Mouse (Mus musculus) intestine, embryonic 16.5 days (tissue): ENCODE measurements around the gene Baiap2. TPM values are rescaled to one million over a fixed set of nuclear protein-coding genes. Genes with fewer than 3 reads are reported as not detected.
A peak's percentile ranks its signal among the peaks of the same experiment; 100 is the strongest.

ENCODE experiments used
- ATAC-seq: fragments of 200-750 bp; cut with Nextera tagmentation; 2 replicates; pipeline ENCODE4 v1.8.0; 2017; ENCODE audit warnings: moderate TSS enrichment, moderate library complexity
- H3K27ac ChIP-seq: fragments of 300-500 bp; sonication (generic); 2 replicates; pipeline ENCODE4 v1.5.1; 2014; ENCODE audit warnings: mild to moderate bottlenecking, low read length
- H3K27me3 ChIP-seq: fragments of 300-500 bp; sonication (generic); replicated peaks from 2 replicates; pipeline ENCODE4 v1.6.1; 2014; ENCODE audit warnings: low read length, control low read depth, mixed read lengths; ENCODE audit not compliant: control insufficient read depth, insufficient read depth
- H3K36me3 ChIP-seq: fragments of 300-500 bp; sonication (generic); 2 replicates; pipeline ENCODE4 v1.6.1; 2014; ENCODE audit warnings: low read length, control low read depth; ENCODE audit not compliant: control insufficient read depth, insufficient read depth
- H3K4me1 ChIP-seq: fragments of 300-500 bp; sonication (generic); 2 replicates; pipeline ENCODE4 v1.6.1; 2014; ENCODE audit warnings: low read length, control low read depth, mixed read lengths; ENCODE audit not compliant: control insufficient read depth, insufficient read depth
- H3K4me2 ChIP-seq: fragments of 300-500 bp; sonication (generic); 2 replicates; pipeline ENCODE4 v1.6.1; 2014; ENCODE audit warnings: low read depth, low read length, control low read depth
- H3K4me3 ChIP-seq: fragments of 300-500 bp; sonication (generic); 2 replicates; pipeline ENCODE4 v1.5.1; 2014; ENCODE audit warnings: mild to moderate bottlenecking, low read length
- H3K9ac ChIP-seq: fragments of 300-500 bp; sonication (generic); 2 replicates; pipeline ENCODE4 v1.6.1; 2014; ENCODE audit warnings: low read depth, low read length
- H3K9me3 ChIP-seq: fragments of 300-500 bp; sonication (generic); 2 replicates; pipeline ENCODE4 v1.6.1; 2016; ENCODE audit warnings: low read length, control low read depth; ENCODE audit not compliant: control insufficient read depth
- WGBS: fragments of 180-500 bp; shearing (Covaris S2); extraction: QIAGEN DNeasy Blood & Tissue Kit; methylation state at CpG from one replicate; pipeline ENCODE4 v1.1.7; 2014; 5-methylcytosine and 5-hydroxymethylcytosine counted together
- polyA plus RNA-seq: library from polyadenylated mRNA; unstranded; fragments of >200 nt; fragmentation: Nextera tagmentation; extraction: Ambion mirVana; gene quantifications from 2 replicates; pipeline ENCODE4 v1.2.1, GENCODE M21; 2015

Baiap2 gene
- polyA plus RNA-seq, 1 experiment from 2014 or later, result 11.8 TPM

GRCm38 (mm10) chr11:119939711-119940106, 2.9 kb upstream of the Baiap2 start:
- H3K27ac ChIP-seq, result peak overlapping the region; percentile 1; the same call in 1 of the 2 replicates
- H3K4me3 ChIP-seq, result no peak overlapping the region
- H3K4me1 ChIP-seq, result peaks cover 62% of the 10 kb centered on the region
- no peaks in the 10 kb centered on the region for H3K36me3 ChIP-seq
- H3K9ac ChIP-seq, result peak overlapping the region; percentile 27
- WGBS, result 62% methylated on average over 4 of the region's 4 CpGs
- no peaks in the 10 kb centered on the region for H3K9me3 ChIP-seq
- no peak overlapping the region for H3K4me2 ChIP-seq
- no peaks in the 10 kb centered on the region for H3K27me3 ChIP-seq
- ATAC-seq, result no peak

DNA sequence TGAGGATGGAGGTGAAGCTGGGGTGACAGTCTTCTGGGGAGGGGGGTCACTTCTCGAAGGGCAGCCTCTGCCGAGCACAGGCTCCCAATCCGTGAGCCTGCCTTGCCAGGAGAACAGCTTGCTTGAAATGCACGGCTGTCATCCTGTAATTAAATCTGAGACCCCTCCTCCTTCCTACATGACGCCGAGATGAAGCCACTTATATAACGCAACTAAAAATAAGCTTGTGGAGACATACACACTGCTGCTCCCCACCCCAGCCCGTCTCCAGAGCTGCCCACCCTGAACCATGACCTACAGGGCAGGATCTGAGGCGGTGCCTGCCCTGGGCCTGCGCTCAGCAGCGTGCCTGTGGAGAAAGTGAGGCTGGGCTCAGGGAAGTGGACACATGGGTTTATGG, 2.4 kb upstream of the Baiap2 start:
- no peaks in the 10 kb centered on the region for H3K36me3 ChIP-seq
- no peak for ATAC-seq
- no peak overlapping the region for H3K4me2 ChIP-seq
- H3K9me3 ChIP-seq, result no peaks in the 10 kb centered on the region
- no peak overlapping the region for H3K9ac ChIP-seq
- peaks cover 64% of the 10 kb centered on the region for H3K4me1 ChIP-seq
- H3K4me3 ChIP-seq, result no peak overlapping the region
- H3K27me3 ChIP-seq, result no peaks in the 10 kb centered on the region
- 59% methylated on average over 11 of the region's 11 CpGs for WGBS
- H3K27ac ChIP-seq, result no peak overlapping the region

DNA sequence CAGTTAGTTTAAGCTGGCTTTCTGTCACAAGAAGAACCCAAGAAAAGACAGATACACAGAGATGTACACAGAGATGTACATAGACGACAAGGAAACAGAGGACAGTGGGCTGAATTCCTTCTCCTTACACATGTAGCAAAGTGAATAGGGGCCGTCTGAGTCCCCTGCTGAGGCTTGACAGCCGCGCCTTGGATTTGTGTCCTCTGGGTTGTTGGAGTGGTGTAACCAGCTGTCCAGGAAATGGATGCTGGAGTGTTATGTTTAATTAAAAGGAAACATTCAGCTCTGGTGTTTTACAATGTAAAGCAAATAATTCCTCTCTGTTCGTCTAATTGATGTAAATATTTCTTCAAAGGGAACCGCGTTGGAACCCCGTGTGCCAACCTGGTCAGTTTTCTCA, 769 bp upstream of the Baiap2 start:
- no peaks in the 10 kb centered on the region for H3K9me3 ChIP-seq
- peaks cover 63% of the 10 kb centered on the region for H3K4me1 ChIP-seq
- no peak for ATAC-seq
- peak overlapping the region; percentile 71 for H3K9ac ChIP-seq
- H3K4me3 ChIP-seq, result peak overlapping the region; percentile 74
- H3K27ac ChIP-seq, result peak overlapping the region; percentile 84; the same call in 1 of the 2 replicates
- WGBS, result 5% methylated on average over 8 of the region's 8 CpGs
- peak overlapping the region; percentile 86 for H3K4me2 ChIP-seq
- no peaks in the 10 kb centered on the region for H3K27me3 ChIP-seq
- H3K36me3 ChIP-seq, result no peaks in the 10 kb centered on the region

GRCm38 (mm10) chr11:119942201-119942726, 299 bp upstream of the Baiap2 start:
- Histone ChIP-seq H3K4me2 (peak overlapping the region; percentile 86), H3K4me1 (peaks cover 58% of the 10 kb centered on the region), H3K4me3 (peak overlapping the region; percentile 74), H3K9ac (peak overlapping the region; percentile 71), H3K27ac (peak overlapping the region; percentile 84), H3K27me3 (no peaks in the 10 kb centered on the region), H3K9me3 (no peaks in the 10 kb centered on the region), H3K36me3 (no peaks in the 10 kb centered on the region)
- ATAC-seq, result peak; percentile 68
- 0% methylated on average over 41 of the region's 43 CpGs for WGBS

GRCm38 (mm10) chr11:119943428-119943988, 945 bp downstream of the Baiap2 start:
- Histone ChIP-seq H3K36me3 (no peaks in the 10 kb centered on the region), H3K4me3 (peak overlapping the region; percentile 76), H3K9me3 (no peaks in the 10 kb centered on the region), H3K4me2 (peak overlapping the region; percentile 97), H3K9ac (peak overlapping the region; percentile 81), H3K4me1 (peaks cover 51% of the 10 kb centered on the region), H3K27me3 (no peaks in the 10 kb centered on the region), H3K27ac (peak overlapping the region; percentile 45)
- peak; percentile 11 for ATAC-seq
- 4% methylated on average over 32 of the region's 32 CpGs for WGBS

DNA sequence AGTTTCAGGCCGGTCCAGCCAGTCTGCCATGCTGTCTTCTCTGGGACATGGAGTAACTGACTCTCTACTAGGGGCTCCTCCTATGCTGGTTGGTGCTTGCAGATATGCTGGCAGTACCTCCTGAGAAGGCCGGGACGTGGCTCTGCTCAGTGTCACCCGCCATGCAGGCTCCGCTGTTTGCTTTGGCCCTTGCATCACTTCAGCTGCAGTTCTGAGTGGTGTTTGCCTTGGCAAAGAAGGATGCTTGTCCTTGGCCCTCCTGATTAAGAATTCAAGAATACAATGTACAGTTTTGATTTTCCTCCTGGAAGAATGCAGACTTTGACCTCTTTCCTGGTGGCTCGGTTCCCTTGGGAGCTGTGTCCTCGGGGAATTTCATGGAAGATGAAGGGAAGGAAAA, 2.8 kb downstream of the Baiap2 start:
- 59% methylated on average over 7 of the region's 7 CpGs for WGBS
- Histone ChIP-seq H3K4me2 (no peak overlapping the region), H3K9ac (no peak overlapping the region), H3K27ac (no peak overlapping the region), H3K36me3 (no peaks in the 10 kb centered on the region), H3K4me3 (no peak overlapping the region), H3K27me3 (no peaks in the 10 kb centered on the region), H3K9me3 (no peaks in the 10 kb centered on the region), H3K4me1 (peaks cover 39% of the 10 kb centered on the region)
- no peak for ATAC-seq

GRCm38 (mm10) chr11:119947426-119947825, 4.9 kb downstream of the Baiap2 start:
- Histone ChIP-seq H3K4me1 (peaks cover 34% of the 10 kb centered on the region), H3K36me3 (no peaks in the 10 kb centered on the region), H3K9ac (no peak overlapping the region), H3K4me2 (no peak overlapping the region), H3K27me3 (no peaks in the 10 kb centered on the region), H3K9me3 (no peaks in the 10 kb centered on the region), H3K27ac (no peak overlapping the region), H3K4me3 (no peak overlapping the region)
- WGBS, result 96% methylated on average over 1 of the region's 1 CpGs
- ATAC-seq, result no peak

DNA sequence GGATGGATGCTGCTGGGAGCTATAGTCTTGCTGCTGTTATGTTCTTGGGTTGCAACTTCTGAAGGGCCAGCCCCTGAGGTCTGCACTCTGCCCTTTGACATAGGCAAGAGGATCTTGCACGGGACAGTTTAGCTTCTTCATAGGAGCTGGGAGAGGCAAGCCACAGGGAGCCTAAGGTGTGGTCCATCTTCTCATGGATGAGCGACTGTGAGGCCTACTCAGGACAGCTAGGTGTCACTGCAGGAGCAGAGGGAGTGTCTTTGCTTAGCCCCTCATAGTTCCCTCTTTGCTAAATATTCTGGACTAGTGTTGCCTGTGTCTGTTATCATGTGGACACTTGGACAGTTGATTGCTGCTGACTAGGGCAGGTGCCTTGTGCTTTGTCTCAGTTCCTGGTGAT, 5.3 kb downstream of the Baiap2 start:
- no peak overlapping the region for H3K4me3 ChIP-seq

DNA sequence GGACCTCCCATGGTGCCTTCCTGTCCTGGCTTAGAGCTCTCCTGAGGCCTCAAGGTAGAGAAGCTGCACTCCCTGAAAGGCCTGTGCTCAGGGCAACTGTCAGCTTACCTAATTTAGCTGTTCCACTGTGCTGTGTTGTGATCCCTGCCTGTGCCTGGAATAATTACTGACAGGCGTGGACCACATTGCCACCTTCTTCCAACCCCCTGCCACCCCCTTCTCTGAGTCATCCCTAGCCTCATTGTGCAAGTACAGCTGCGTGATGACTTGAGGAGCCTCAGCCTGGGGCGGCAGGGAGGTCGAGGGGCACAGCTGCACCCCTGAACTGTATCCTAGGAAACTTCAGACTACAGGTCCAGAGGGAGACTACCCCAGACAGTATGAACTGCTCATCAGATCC, 5.7 kb downstream of the Baiap2 start:
- 0 out of 2 replicates have a peak overlapping the region, but pooled peaks have one; percentile 21 for H3K9ac ChIP-seq
- H3K27me3 ChIP-seq, result no peaks in the 10 kb centered on the region
- no peak overlapping the region for H3K4me3 ChIP-seq
- no peak overlapping the region for H3K27ac ChIP-seq
- H3K36me3 ChIP-seq, result no peaks in the 10 kb centered on the region
- H3K9me3 ChIP-seq, result no peaks in the 10 kb centered on the region
- 58% methylated on average over 4 of the region's 4 CpGs for WGBS
- H3K4me2 ChIP-seq, result no peak overlapping the region
- no peak for ATAC-seq
- peaks cover 42% of the 10 kb centered on the region for H3K4me1 ChIP-seq

More for the DNA sequence above, 5.3 kb downstream of the Baiap2 start:
- peaks cover 39% of the 10 kb centered on the region for H3K4me1 ChIP-seq
- 0 out of 2 replicates have a peak overlapping the region, but pooled peaks have one; percentile 21 for H3K9ac ChIP-seq
- no peaks in the 10 kb centered on the region for H3K27me3 ChIP-seq
- 41% methylated on average over 2 of the region's 2 CpGs for WGBS
- H3K4me2 ChIP-seq, result no peak overlapping the region
- no peak for ATAC-seq
- H3K36me3 ChIP-seq, result no peaks in the 10 kb centered on the region
- no peak overlapping the region for H3K27ac ChIP-seq
- H3K9me3 ChIP-seq, result no peaks in the 10 kb centered on the region

GRCm38 (mm10) chr11:119948803-119949202, 6.2 kb downstream of the Baiap2 start:
- Histone ChIP-seq H3K36me3 (no peaks in the 10 kb centered on the region), H3K4me2 (no peak overlapping the region), H3K9ac (no peak overlapping the region), H3K4me1 (peaks cover 39% of the 10 kb centered on the region), H3K27me3 (no peaks in the 10 kb centered on the region), H3K27ac (no peak overlapping the region), H3K9me3 (no peaks in the 10 kb centered on the region), H3K4me3 (no peak overlapping the region)
- no peak for ATAC-seq
- 88% methylated on average over 2 of the region's 2 CpGs for WGBS
